Mouse (Mus musculus): ENCODE results near the gene Ntrk2. TPM values are rescaled to one million over a fixed set of nuclear protein-coding genes. Genes with fewer than 3 reads are reported as not detected.

Gene Ntrk2
- polyA plus RNA-seq, 1 experiment from 2014 or later = 40.9 TPM

DNA sequence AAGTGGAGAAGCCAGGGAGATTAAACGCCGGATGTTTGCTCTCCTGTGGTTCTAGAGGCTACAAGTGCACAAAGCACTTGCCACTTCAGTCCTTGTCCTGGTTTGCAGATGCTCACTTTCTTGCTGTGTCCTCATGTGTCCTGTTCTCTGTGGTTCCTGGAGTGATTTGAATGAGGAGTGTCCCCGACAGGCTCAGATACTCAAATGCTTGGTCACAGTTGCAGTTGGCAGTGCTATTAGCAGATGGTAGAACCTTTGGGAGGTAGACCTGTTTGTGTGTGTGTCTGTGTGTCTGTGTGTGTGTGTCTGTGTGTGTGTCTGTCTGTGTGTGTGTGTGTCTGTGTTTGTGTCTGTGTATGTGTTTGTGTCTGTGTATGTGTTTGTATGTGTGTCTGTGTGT, 160.1 kb downstream of the Ntrk2 start:
- ATAC-seq (ENCODE audit: insufficient number of reproducible peaks, low FRiP score, low TSS enrichment, low read depth) = no peak
- H3K4me1 ChIP-seq = no peaks in the 10 kb centered on the region
- H3K4me3 ChIP-seq (replicated peaks) = no peak overlapping the region
- WGBS = 87% methylated on average over 3 of the region's 3 CpGs
- H3K9me3 ChIP-seq (replicated peaks) = no peaks in the 10 kb centered on the region
- no peaks in the 10 kb centered on the region for H3K27me3 ChIP-seq
- H3K9ac ChIP-seq = no peak overlapping the region
- H3K27ac ChIP-seq (replicated peaks) = no peak overlapping the region
- no peaks in the 10 kb centered on the region for H3K36me3 ChIP-seq
- H3K4me2 ChIP-seq (replicated peaks) = no peak overlapping the region

DNA sequence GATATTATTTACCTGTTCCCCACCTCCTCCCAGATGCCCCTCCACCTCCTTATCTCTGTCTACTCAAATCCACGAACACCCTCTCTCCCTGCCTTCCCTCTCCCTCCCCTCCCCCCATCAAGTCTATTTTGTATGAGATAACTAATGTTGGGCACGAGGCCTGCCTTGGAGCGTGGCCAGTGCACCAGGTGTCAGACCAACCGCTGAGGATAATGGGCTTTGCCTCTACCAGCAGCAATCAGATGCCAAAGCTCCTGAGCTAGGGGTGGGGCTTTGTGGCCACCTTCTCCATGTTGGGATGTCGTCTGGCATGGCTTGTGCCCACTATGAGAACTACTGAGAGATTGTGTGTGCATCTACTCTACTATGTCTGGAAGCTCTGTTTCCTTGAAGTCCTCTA, 161.8 kb downstream of the Ntrk2 start:
- peak; percentile 9; the same call in 1 of the 2 replicates for ATAC-seq (ENCODE audit: insufficient number of reproducible peaks, low FRiP score, low TSS enrichment, low read depth)
- 67% methylated on average over 5 of the region's 5 CpGs for WGBS
- H3K27ac ChIP-seq (replicated peaks) = no peak overlapping the region

DNA sequence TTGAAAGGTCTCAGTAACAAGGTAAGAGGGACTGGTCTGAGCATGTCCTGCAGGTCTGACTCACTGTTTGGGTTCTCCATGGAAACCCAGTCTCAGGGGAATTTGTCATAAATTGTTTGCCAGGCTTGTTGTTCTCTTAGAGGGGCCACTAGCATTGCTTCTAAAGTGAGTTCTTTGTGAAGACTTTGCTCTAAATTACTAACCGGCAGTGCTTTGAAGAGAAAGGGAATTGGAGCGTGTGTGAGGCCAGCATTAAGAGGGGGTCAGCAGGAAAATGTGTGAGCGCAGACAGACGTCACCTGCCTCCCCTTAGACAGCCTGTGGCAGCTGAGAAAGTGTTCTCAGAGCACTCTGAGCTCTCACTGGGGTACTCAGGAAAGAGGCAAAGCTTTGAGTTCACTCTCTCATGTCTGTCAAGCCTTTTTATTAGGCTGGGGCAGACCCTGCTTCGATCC, 165.1 kb downstream of the Ntrk2 start:
- Histone ChIP-seq H3K4me3 (replicated peaks) (no peak overlapping the region), H3K4me2 (replicated peaks) (no peak overlapping the region), H3K9ac (no peak overlapping the region), H3K4me1 (peaks cover 7% of the 10 kb centered on the region), H3K9me3 (replicated peaks) (no peaks in the 10 kb centered on the region), H3K27ac (replicated peaks) (no peak overlapping the region), H3K27me3 (no peaks in the 10 kb centered on the region), H3K36me3 (no peaks in the 10 kb centered on the region)
- ATAC-seq (ENCODE audit: insufficient number of reproducible peaks, low FRiP score, low TSS enrichment, low read depth) = 0 out of 2 replicates have a peak, but pooled peaks have one; percentile 52
- 23% methylated on average over 5 of the region's 5 CpGs for WGBS

More for the DNA sequence above, 161.8 kb downstream of the Ntrk2 start:
- Histone ChIP-seq H3K4me3 (replicated peaks) (no peak overlapping the region), H3K27me3 (no peaks in the 10 kb centered on the region), H3K36me3 (no peaks in the 10 kb centered on the region), H3K4me1 (0 out of 2 replicates have a peak, but pooled peaks cover 2% of the 10 kb centered on the region), H3K9ac (no peak overlapping the region), H3K9me3 (replicated peaks) (no peaks in the 10 kb centered on the region), H3K4me2 (replicated peaks) (no peak overlapping the region)

DNA sequence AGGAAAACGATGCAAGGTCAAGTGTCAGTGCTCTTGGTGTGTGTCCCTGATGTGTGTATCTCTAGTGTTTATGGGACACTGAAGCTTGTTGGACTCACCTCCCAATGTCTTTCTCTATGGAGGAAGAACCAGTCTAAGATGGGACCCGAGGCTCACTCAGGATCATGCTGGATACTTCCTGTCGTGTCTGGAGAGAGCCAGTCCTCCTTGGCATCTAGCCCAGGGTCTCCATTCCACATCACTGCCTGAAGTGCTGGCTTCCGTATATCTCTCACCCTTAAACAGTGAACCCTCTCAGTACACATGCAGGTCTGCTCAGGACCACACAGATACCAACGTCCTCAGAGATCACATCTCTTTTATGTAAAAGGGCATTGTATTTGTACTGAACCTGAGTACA, 166.1 kb downstream of the Ntrk2 start:
- Histone ChIP-seq H3K9ac (no peak overlapping the region), H3K9me3 (replicated peaks) (no peaks in the 10 kb centered on the region), H3K4me3 (replicated peaks) (no peak overlapping the region), H3K4me1 (peaks cover 7% of the 10 kb centered on the region), H3K27ac (replicated peaks) (no peak overlapping the region), H3K4me2 (replicated peaks) (no peak overlapping the region), H3K27me3 (no peaks in the 10 kb centered on the region), H3K36me3 (no peaks in the 10 kb centered on the region)
- ATAC-seq (ENCODE audit: insufficient number of reproducible peaks, low FRiP score, low TSS enrichment, low read depth) = no peak
- 57% methylated on average over 5 of the region's 5 CpGs for WGBS

DNA sequence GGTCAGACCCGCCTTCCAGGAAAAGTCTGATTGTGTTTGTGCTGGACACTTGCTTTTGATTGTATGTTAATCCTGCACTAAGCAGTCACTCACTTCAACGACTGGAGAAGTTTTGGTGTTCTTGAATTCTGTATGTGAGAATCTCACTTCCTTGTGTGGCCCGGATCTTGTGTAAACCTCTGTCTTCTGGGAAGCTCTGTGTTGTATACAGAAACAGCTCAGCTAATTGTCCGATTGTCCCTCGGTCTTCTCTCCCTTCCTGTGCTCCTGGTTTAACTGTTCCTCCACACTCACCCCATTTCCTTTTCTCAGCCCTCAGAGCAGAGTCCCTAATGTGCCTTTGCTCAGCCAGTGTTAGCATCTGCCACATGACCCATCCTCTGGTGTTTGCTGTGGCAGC, 190.1 kb downstream of the Ntrk2 start:
- H3K27ac ChIP-seq (replicated peaks) = no peak overlapping the region
- H3K9me3 ChIP-seq (replicated peaks) = no peaks in the 10 kb centered on the region
- 0 out of 2 replicates have a peak, but pooled peaks cover 3% of the 10 kb centered on the region for H3K4me1 ChIP-seq
- H3K9ac ChIP-seq = no peak overlapping the region
- H3K27me3 ChIP-seq = no peaks in the 10 kb centered on the region
- H3K4me2 ChIP-seq (replicated peaks) = no peak overlapping the region
- no peak for ATAC-seq (ENCODE audit: insufficient number of reproducible peaks, low FRiP score, low TSS enrichment, low read depth)
- no peak overlapping the region for H3K4me3 ChIP-seq (replicated peaks)
- no peaks in the 10 kb centered on the region for H3K36me3 ChIP-seq
- WGBS = 70% methylated on average over 5 of the region's 5 CpGs

DNA sequence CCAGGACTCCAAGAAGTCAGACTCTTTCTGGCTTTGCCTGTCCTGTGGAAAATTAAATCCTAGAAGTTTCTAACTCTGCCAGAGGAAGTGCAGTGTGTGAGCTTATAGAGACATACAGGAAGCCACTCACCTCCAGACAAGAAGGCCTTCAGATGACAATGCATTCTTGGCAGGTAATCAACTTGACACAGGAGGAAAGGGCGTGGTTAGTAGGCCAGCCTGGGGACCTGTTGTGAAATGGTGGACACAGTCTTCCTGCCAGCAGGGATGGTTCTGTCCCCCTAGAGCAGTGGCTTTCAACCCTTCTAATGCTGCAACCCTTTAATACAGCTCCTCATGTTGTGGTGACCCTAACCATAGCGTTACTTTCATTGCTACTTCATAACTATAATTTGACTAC, 191.4 kb downstream of the Ntrk2 start:
- H3K27ac ChIP-seq (replicated peaks) = no peak overlapping the region
- no peaks in the 10 kb centered on the region for H3K27me3 ChIP-seq
- H3K9me3 ChIP-seq (replicated peaks) = no peaks in the 10 kb centered on the region
- H3K4me1 ChIP-seq = 0 out of 2 replicates have a peak, but pooled peaks cover 3% of the 10 kb centered on the region
- WGBS = 78% methylated on average over 2 of the region's 2 CpGs
- H3K4me3 ChIP-seq (replicated peaks) = no peak overlapping the region
- no peak overlapping the region for H3K4me2 ChIP-seq (replicated peaks)
- H3K36me3 ChIP-seq = no peaks in the 10 kb centered on the region
- H3K9ac ChIP-seq = no peak overlapping the region
- ATAC-seq (ENCODE audit: insufficient number of reproducible peaks, low FRiP score, low TSS enrichment, low read depth) = no peak

DNA sequence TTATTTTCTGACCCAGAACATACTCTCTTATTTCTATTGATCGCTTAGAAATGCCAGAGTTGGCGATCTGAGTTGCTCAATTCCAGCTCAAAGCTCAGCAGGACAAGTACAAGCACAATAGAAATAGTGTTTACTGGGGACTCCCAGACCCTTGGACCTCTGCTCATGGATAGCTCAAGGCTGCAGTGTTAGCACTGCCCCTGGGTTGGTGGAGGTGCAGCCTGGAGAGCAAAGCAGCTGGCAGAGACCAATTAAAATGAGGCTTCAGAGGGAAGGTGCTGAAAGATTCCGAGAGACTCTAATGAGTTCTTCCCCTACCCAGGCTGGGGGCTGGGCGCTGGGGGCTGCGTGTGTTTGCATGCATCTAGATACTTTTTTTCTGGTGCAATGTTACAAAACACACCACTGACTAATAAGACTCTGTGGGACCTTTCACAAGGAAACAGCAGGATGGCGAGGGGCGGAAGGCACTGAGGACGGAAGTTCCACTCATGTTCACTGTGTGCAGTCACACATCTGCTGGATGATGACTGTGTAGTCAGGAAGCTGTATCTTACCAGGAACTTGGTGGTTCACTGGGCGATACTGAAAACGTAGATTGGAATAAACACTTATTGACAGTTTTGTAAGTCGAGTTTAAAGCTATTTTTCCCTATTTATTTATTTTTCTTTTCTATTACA, 193.1 kb downstream of the Ntrk2 start:
- Histone ChIP-seq H3K27ac (replicated peaks) (no peak overlapping the region), H3K4me2 (replicated peaks) (no peak overlapping the region), H3K36me3 (no peaks in the 10 kb centered on the region), H3K4me1 (0 out of 2 replicates have a peak, but pooled peaks cover 8% of the 10 kb centered on the region), H3K27me3 (no peaks in the 10 kb centered on the region), H3K4me3 (replicated peaks) (no peak overlapping the region), H3K9ac (no peak overlapping the region), H3K9me3 (replicated peaks) (no peaks in the 10 kb centered on the region)
- no peak for ATAC-seq (ENCODE audit: insufficient number of reproducible peaks, low FRiP score, low TSS enrichment, low read depth)
- WGBS = 49% methylated on average over 11 of the region's 11 CpGs

DNA sequence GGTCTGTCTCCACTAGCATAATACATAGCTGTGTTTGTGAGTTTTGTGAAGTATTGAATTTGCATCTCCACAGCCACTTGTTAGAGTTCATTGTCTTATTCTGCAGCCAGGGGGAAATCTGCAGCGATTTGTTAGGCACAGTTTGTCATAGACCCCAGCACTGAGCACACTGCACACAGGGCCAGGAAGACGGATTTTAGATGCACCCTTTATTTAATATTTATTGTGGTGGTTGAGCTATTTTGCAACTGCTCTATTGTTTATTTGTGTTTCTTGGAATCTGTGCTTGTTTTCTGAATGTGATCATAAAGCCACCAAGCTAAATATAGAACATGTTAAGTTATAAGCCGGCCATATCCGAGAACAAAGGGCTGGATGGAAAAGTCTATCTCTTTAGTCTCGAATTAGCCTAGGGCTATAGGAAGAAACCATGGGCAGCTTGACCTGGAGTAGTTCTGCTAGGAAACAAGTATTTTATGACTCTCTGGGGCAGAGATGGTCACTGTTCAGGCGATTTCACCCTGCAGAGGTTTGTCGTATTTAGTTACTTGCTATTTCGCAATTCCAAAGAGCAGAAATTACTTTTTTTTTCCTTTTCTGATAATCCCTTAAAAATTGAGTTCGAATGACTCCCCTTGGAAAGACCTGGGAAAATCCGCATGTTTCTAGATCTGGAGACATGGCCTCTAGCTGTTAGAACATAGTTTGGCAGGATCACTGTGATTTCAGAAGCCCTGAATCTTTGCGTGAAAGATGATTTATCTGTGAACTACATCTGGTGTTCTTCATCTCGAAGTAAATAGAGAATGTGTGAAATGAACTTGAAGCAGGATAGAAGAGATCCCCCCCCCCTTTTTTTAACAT, 196.8 kb downstream of the Ntrk2 start:
- H3K4me3 ChIP-seq (replicated peaks) = no peak overlapping the region
- H3K4me2 ChIP-seq (replicated peaks) = no peak overlapping the region
- no peaks in the 10 kb centered on the region for H3K27me3 ChIP-seq
- no peaks in the 10 kb centered on the region for H3K36me3 ChIP-seq
- ATAC-seq (ENCODE audit: insufficient number of reproducible peaks, low FRiP score, low TSS enrichment, low read depth) = no peak
- 63% methylated on average over 12 of the region's 12 CpGs for WGBS
- H3K27ac ChIP-seq (replicated peaks) = no peak overlapping the region
- no peaks in the 10 kb centered on the region for H3K9me3 ChIP-seq (replicated peaks)
- 0 out of 2 replicates have a peak, but pooled peaks cover 8% of the 10 kb centered on the region for H3K4me1 ChIP-seq
- no peak overlapping the region for H3K9ac ChIP-seq

DNA sequence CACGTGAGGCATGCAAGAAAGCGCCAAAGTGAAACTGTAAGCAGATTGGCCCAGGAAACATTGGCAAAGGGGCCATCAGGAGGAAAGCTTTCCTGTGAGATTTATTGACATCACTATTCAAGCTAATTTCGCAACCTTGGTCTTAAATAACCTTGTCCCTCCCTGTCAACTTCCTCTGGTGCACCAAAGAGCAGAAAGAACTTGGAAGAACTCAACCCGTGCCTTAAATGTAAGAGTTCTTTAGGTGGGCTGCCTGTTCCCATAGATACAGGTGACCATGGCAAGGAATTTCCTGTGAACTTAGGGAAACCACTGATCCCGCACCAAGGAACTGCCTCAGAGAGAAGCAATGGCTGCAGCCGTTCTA, 197.4 kb downstream of the Ntrk2 start:
- H3K4me2 ChIP-seq (replicated peaks) = no peak overlapping the region
- no peaks in the 10 kb centered on the region for H3K27me3 ChIP-seq
- no peaks in the 10 kb centered on the region for H3K36me3 ChIP-seq
- 69% methylated on average over 6 of the region's 6 CpGs for WGBS
- H3K9ac ChIP-seq = no peak overlapping the region
- no peak overlapping the region for H3K27ac ChIP-seq (replicated peaks)
- H3K9me3 ChIP-seq (replicated peaks) = no peaks in the 10 kb centered on the region
- 0 out of 2 replicates have a peak, but pooled peaks cover 8% of the 10 kb centered on the region for H3K4me1 ChIP-seq
- no peak for ATAC-seq (ENCODE audit: insufficient number of reproducible peaks, low FRiP score, low TSS enrichment, low read depth)
- no peak overlapping the region for H3K4me3 ChIP-seq (replicated peaks)

DNA sequence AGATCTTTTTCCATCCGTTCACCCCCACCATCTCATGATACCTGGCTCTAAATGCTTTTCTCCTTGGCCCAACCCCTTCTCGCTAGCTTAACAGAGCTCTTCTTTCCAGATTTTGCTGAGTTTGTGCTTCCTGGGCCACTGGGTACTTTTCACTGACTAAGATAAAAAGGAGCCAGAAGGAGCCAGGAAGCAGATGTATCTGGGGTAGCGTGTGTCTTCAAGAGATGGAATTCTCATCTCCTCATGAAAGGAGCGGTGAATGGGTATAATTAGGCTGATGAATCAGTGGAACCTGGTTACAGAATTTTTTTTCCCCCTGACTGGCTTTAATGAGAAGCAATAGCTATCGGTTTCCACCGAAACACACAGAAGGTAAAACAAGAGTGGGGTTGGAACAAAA, 198.2 kb downstream of the Ntrk2 start:
- Histone ChIP-seq H3K27me3 (no peaks in the 10 kb centered on the region), H3K9ac (no peak overlapping the region), H3K27ac (replicated peaks) (no peak overlapping the region), H3K4me1 (0 out of 2 replicates have a peak, but pooled peaks cover 5% of the 10 kb centered on the region), H3K4me3 (replicated peaks) (no peak overlapping the region), H3K36me3 (no peaks in the 10 kb centered on the region), H3K9me3 (replicated peaks) (no peaks in the 10 kb centered on the region), H3K4me2 (replicated peaks) (no peak overlapping the region)
- no peak for ATAC-seq (ENCODE audit: insufficient number of reproducible peaks, low FRiP score, low TSS enrichment, low read depth)
- 59% methylated on average over 6 of the region's 6 CpGs for WGBS

DNA sequence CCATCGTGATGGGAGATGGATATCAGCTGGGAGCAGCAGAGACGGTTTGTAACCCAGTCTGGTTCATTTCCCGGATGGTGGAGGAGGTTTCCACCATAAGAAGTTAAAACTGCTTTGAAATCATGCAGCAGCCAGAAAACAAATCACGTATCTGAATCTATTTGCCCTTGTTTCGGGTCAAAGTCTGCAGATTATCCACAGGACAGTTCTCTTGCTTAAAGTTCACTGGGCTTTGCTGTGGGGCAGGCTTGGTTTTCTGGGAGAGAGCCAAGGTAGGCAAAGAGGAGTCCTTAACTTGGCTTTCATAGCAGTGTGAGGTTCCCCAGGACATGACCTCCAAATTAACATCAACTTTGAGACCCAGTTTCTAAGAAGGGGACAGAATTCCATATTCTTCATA, 203.5 kb downstream of the Ntrk2 start:
- H3K9me3 ChIP-seq (replicated peaks) = no peaks in the 10 kb centered on the region
- 75% methylated on average over 5 of the region's 5 CpGs for WGBS
- no peak overlapping the region for H3K27ac ChIP-seq (replicated peaks)
- no peak overlapping the region for H3K4me3 ChIP-seq (replicated peaks)
- H3K27me3 ChIP-seq = 0 out of 2 replicates have a peak, but pooled peaks cover 3% of the 10 kb centered on the region
- no peak overlapping the region for H3K9ac ChIP-seq
- H3K4me2 ChIP-seq (replicated peaks) = no peak overlapping the region
- ATAC-seq (ENCODE audit: insufficient number of reproducible peaks, low FRiP score, low TSS enrichment, low read depth) = no peak
- no peaks in the 10 kb centered on the region for H3K36me3 ChIP-seq
- H3K4me1 ChIP-seq = peaks cover 19% of the 10 kb centered on the region

Data from embryonic facial prominence, embryonic 15.5 days (tissue).